Mouse (Mus musculus) layer of hippocampus, postnatal 25 days (tissue): ENCODE data around the gene Prss1. TPM values are rescaled to one million over a fixed set of nuclear protein-coding genes. Genes with fewer than 3 reads are reported as not detected.
"Not testable (repeated sequence)": the region's sequence is repeated elsewhere in the genome, so short reads cannot be mapped to it uniquely, and the experiment has no call there.

Experiments
- DNase-seq, 2 experiments: peaks; one replicate each; pipeline ENCODE4 v3.0.0; 2022; ENCODE audit warnings: mixed read lengths in 2 of 2, low spot score in 1 of 2; ENCODE audit errors: extremely low spot score in 1 of 2
- total RNA-seq, 2 experiments: library from RNA; stranded (reverse); gene quantifications; 2 replicates each; pipeline ENCODE4 v1.2.3; 2021

Gene Prss1
- not detected for total RNA-seq

DNA sequence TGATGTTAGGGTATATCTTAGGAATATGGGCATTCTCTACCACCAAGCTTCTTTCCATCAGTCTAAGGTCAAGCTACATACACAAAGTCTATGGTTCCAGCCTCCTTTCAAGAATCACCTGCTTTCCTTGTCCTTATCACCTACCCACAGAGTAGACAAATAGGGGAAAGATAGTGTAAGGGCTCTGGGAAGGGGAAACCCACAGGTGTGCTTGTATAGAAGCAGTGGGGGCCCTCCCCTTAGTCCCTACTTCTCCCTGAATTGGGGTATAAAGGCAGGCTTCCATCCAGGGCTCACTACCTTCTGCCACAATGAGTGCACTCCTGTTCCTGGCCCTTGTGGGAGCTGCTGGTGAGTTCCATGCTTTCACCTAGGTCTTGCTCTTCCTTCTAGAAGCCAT lies at the start of gene Prss1:
Gene Prss1 (plus strand): TSS at position 301 of the 400 bp plus-strand sequence.
- not testable (repeated sequence) for DNase-seq

DNA sequence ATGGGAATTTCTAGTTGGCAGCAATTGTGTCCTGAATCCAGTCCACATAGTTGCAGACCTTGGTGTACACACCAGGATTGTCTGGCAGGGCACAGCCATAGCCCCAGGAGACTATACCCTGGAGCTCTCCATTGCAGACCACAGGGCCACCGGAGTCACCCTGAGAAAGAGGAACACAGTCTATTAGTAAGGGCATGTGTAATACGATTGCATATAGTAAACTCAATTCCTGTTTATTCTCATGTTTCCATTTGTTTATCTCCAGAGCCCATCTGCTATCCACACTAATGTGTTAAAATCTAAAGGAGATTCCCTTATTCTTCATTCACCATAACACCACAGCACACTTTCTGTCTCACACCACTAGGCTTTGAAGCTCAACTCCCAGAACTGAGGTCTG lies 16.5 kb upstream of the Prss1 start:
- not testable (repeated sequence) for DNase-seq

DNA sequence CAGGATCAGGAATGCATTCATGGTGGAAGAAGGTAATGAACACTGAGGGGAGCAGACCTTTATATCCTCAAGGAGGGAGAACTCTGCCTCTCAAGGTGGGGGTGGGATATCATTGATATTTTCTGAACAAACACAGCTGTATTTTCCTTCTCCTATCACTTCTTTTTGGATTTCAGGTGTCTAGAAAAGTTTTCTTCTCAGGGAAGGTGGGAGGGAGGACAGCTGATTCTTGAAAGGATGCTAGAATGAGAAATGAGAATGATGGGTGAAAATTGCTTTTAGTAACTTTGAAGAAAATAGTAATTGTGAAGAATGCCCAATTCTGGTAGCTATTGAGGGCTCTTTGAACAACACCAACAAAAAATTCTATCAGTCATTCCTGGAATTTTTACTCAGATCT lies 12.7 kb upstream of the Prss1 start, which contains the start of gene Gm10334:
Gene Gm10334 (minus strand): TSS at position 101 of the 400 bp plus-strand sequence.
- DNase-seq, result not testable (repeated sequence)

DNA sequence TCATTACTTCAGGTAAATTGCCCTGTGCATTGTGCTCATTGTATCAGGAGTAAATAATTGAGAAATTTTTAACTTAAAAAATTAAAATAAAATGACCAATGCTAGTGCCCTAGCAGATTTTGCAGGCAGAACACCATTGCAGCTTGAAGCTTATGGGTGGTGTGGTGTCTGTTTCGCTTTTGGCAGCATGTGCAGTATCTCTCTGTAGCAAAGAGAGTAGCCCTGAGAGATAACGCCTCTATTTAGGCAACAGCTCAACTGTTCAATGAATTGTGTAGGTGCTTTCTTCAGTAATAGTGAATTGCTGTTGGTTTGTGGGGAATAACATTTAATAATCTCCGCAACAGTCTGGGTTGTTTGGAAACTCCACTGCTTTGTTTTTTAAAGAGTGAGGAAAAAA lies 40.6 kb downstream of the Prss1 start:
- DNase-seq, result no peak

DNA sequence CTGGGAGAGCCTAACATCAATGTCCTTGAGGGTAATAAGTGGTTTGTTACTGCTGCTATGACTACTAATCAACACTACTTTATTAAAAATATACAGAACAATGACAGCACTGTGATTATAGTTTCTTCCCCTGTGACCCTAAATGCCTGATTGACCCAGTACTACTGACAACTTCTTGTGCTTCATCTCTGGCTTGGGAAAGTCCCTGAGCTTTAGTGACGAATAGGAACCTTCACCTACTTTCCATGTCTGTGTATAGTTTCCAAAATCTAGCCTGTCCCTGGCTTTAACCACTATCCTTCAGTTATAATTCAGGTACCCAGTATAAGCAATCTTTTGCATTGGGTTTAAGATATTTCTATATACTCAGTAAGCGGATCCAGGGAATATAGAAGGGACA lies 46.2 kb downstream of the Prss1 start:
- DNase-seq, result no peak

DNA sequence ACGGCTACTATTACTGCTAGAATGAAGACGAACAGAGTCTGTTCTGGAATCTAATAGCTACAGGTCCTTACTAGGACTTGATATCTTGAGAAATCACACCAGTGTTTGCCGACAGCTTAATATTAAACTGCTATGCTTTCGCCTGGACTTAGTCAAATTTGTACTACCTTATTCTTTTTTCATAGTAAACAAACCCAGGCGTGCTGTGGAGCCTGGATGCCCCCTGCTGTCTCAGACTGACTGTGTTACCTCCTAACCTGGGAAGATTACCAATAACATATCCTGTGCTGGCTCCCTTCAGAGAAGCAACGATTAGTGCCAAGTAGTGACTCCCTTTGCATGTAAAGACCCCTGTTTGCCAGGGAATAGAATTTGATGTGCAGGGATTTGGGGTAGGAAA lies 46.6 kb downstream of the Prss1 start:
- DNase-seq, result no peak

Other genes with a start within 250 kb of the Prss1 start
- not detected for gene Try4, start 156.7 kb upstream of the Prss1 start, total RNA-seq
- not detected for gene Try5, start 142.1 kb upstream of the Prss1 start, total RNA-seq
- gene Try10, start 104.8 kb upstream of the Prss1 start, total RNA-seq, result not detected
- gene Prss3, start 81.3 kb upstream of the Prss1 start, total RNA-seq, result not detected
- not detected for gene Gm5771, start 66.6 kb upstream of the Prss1 start, total RNA-seq
- not detected for gene Gm10334, start 12.8 kb upstream of the Prss1 start, total RNA-seq
- gene Prss2, start 62.9 kb downstream of the Prss1 start, total RNA-seq, result not detected
- gene Ephb6, start 146.6 kb downstream of the Prss1 start, total RNA-seq, result 10 to 100 TPM; 67.6 to 67.9 TPM
- gene Trpv6, start 177.5 kb downstream of the Prss1 start, total RNA-seq, result 1 to 10 TPM in 1 of 2 experiments, under 1 TPM in 1; 0.57 to 1.2 TPM
- gene Trpv5, start 221.8 kb downstream of the Prss1 start, total RNA-seq, result not detected
- gene Llcfc1, start 225.5 kb downstream of the Prss1 start, total RNA-seq, result not detected
- gene Kel, start 245.4 kb downstream of the Prss1 start, total RNA-seq, result not detected